Mouse (Mus musculus): ENCODE results near the gene Foxf1. TPM values are rescaled to one million over a fixed set of nuclear protein-coding genes. Genes with fewer than 3 reads are reported as not detected.

The Foxf1 gene
- polyA plus RNA-seq, 1 experiment from 2014 or later, result 0.80 TPM

- 8% methylated on average over 32 of the region's 32 CpGs for WGBS
- ATAC-seq (ENCODE audit: insufficient number of reproducible peaks, insufficient read depth, low FRiP score, low read depth), result no peak
- no peak overlapping the region for H3K4me3 ChIP-seq (ENCODE audit: control insufficient read depth in 1 of 2, insufficient read depth in 1 of 2, low read depth in 1 of 2, low read length in 2 of 2)
Observed at GRCm38 (mm10) chr8:121089631-121090380, 5.6 kb downstream of the Foxf1 start.

GRCm38 (mm10) chr8:121090716-121091115, 6.5 kb downstream of the Foxf1 start:
- Histone ChIP-seq H3K27ac (replicated peaks in 1 of 2; ENCODE audit: control insufficient read depth in 1 of 2, insufficient read depth in 1 of 2, low read depth in 2 of 2, low read length in 2 of 2) (no peak overlapping the region), H3K4me1 (ENCODE audit: control insufficient read depth in 2 of 2, insufficient read depth in 2 of 2, low read length in 2 of 2) (peaks cover 0 to 5% of the 10 kb centered on the region in 2 experiments; a peak in 1 of 4 replicates), H3K4me3 (ENCODE audit: control insufficient read depth in 1 of 2, insufficient read depth in 1 of 2, low read depth in 1 of 2, low read length in 2 of 2) (no peak overlapping the region), H3K9ac (ENCODE audit: low read length) (no peak overlapping the region), H3K4me2 (ENCODE audit: low read length) (no peak overlapping the region), H3K36me3 (ENCODE audit: control insufficient read depth, insufficient read depth, low read length) (no peaks in the 10 kb centered on the region), H3K27me3 (ENCODE audit: control insufficient read depth, insufficient read depth, low read length) (peaks cover 85% of the 10 kb centered on the region), H3K9me3 (ENCODE audit: control insufficient read depth, low read length) (no peaks in the 10 kb centered on the region)
- 0% methylated on average over 1 of the region's 1 CpGs for WGBS
- ATAC-seq (ENCODE audit: insufficient number of reproducible peaks, insufficient read depth, low FRiP score, low read depth), result no peak

More at GRCm38 (mm10) chr8:121089631-121090380, 5.6 kb downstream of the Foxf1 start:
- no peak overlapping the region; the same call in 1 of the 2 replicates for H3K9ac ChIP-seq (ENCODE audit: low read length)
- no peaks in the 10 kb centered on the region for H3K36me3 ChIP-seq (ENCODE audit: control insufficient read depth, insufficient read depth, low read length)
- H3K9me3 ChIP-seq (ENCODE audit: control insufficient read depth, low read length), result no peaks in the 10 kb centered on the region
- H3K4me2 ChIP-seq (ENCODE audit: low read length), result no peak overlapping the region
- H3K27ac ChIP-seq (replicated peaks in 1 of 2; ENCODE audit: control insufficient read depth in 1 of 2, insufficient read depth in 1 of 2, low read depth in 2 of 2, low read length in 2 of 2), result no peak overlapping the region
- H3K4me1 ChIP-seq (ENCODE audit: control insufficient read depth in 2 of 2, insufficient read depth in 2 of 2, low read length in 2 of 2), result peaks cover 0 to 7% of the 10 kb centered on the region in 2 experiments; a peak in 3 of 4 replicates
- H3K27me3 ChIP-seq (ENCODE audit: control insufficient read depth, insufficient read depth, low read length), result peaks cover 90% of the 10 kb centered on the region

- H3K27ac ChIP-seq (replicated peaks in 1 of 2; ENCODE audit: control insufficient read depth in 1 of 2, insufficient read depth in 1 of 2, low read depth in 2 of 2, low read length in 2 of 2), result no peak overlapping the region
- peak overlapping the region; percentile 28; the same call in 1 of the 2 replicates for H3K9ac ChIP-seq (ENCODE audit: low read length)
- no peak overlapping the region for H3K4me2 ChIP-seq (ENCODE audit: low read length)
- peaks cover 0 to 5% of the 10 kb centered on the region in 2 experiments; a peak in 1 of 4 replicates for H3K4me1 ChIP-seq (ENCODE audit: control insufficient read depth in 2 of 2, insufficient read depth in 2 of 2, low read length in 2 of 2)
- ATAC-seq (ENCODE audit: insufficient number of reproducible peaks, insufficient read depth, low FRiP score, low read depth), result no peak
- WGBS, result 23% methylated on average over 6 of the region's 6 CpGs
- peaks cover 75% of the 10 kb centered on the region for H3K27me3 ChIP-seq (ENCODE audit: control insufficient read depth, insufficient read depth, low read length)
- H3K36me3 ChIP-seq (ENCODE audit: control insufficient read depth, insufficient read depth, low read length), result peaks cover 3% of the 10 kb centered on the region
- H3K4me3 ChIP-seq (ENCODE audit: control insufficient read depth in 1 of 2, insufficient read depth in 1 of 2, low read depth in 1 of 2, low read length in 2 of 2), result no peak overlapping the region
- no peaks in the 10 kb centered on the region for H3K9me3 ChIP-seq (ENCODE audit: control insufficient read depth, low read length)
Observed at GRCm38 (mm10) chr8:121092141-121092540, 8.0 kb downstream of the Foxf1 start.

GRCm38 (mm10) chr8:121092627-121093026, 8.4 kb downstream of the Foxf1 start:
- Histone ChIP-seq H3K9ac (ENCODE audit: low read length) (peak overlapping the region; percentile 28; the same call in 1 of the 2 replicates), H3K4me1 (ENCODE audit: control insufficient read depth in 2 of 2, insufficient read depth in 2 of 2, low read length in 2 of 2) (peaks cover 0 to 5% of the 10 kb centered on the region in 2 experiments; a peak in 1 of 4 replicates), H3K27me3 (ENCODE audit: control insufficient read depth, insufficient read depth, low read length) (peaks cover 70% of the 10 kb centered on the region), H3K9me3 (ENCODE audit: control insufficient read depth, low read length) (no peaks in the 10 kb centered on the region), H3K4me3 (ENCODE audit: control insufficient read depth in 1 of 2, insufficient read depth in 1 of 2, low read depth in 1 of 2, low read length in 2 of 2) (no peak overlapping the region), H3K4me2 (ENCODE audit: low read length) (no peak overlapping the region), H3K36me3 (ENCODE audit: control insufficient read depth, insufficient read depth, low read length) (peaks cover 8% of the 10 kb centered on the region), H3K27ac (replicated peaks in 1 of 2; ENCODE audit: control insufficient read depth in 1 of 2, insufficient read depth in 1 of 2, low read depth in 2 of 2, low read length in 2 of 2) (no peak overlapping the region)
- ATAC-seq (ENCODE audit: insufficient number of reproducible peaks, insufficient read depth, low FRiP score, low read depth), result peak; percentile 27; the same call in 1 of the 2 replicates
- WGBS, result 0% methylated on average over 16 of the region's 16 CpGs

- WGBS, result 62% methylated on average over 6 of the region's 6 CpGs
- H3K4me2 ChIP-seq (ENCODE audit: low read length), result no peak overlapping the region
- no peak for ATAC-seq (ENCODE audit: insufficient number of reproducible peaks, insufficient read depth, low FRiP score, low read depth)
- H3K27ac ChIP-seq (replicated peaks in 1 of 2; ENCODE audit: control insufficient read depth in 1 of 2, insufficient read depth in 1 of 2, low read depth in 2 of 2, low read length in 2 of 2), result no peak overlapping the region
- no peak overlapping the region for H3K4me3 ChIP-seq (ENCODE audit: control insufficient read depth in 1 of 2, insufficient read depth in 1 of 2, low read depth in 1 of 2, low read length in 2 of 2)
- peaks cover 0 to 5% of the 10 kb centered on the region in 2 experiments; a peak in 1 of 4 replicates for H3K4me1 ChIP-seq (ENCODE audit: control insufficient read depth in 2 of 2, insufficient read depth in 2 of 2, low read length in 2 of 2)
- no peaks in the 10 kb centered on the region for H3K9me3 ChIP-seq (ENCODE audit: control insufficient read depth, low read length)
- no peak overlapping the region for H3K9ac ChIP-seq (ENCODE audit: low read length)
- peaks cover 17% of the 10 kb centered on the region for H3K36me3 ChIP-seq (ENCODE audit: control insufficient read depth, insufficient read depth, low read length)
- peaks cover 61% of the 10 kb centered on the region for H3K27me3 ChIP-seq (ENCODE audit: control insufficient read depth, insufficient read depth, low read length)
Observed at GRCm38 (mm10) chr8:121093496-121093895, 9.3 kb downstream of the Foxf1 start.

GRCm38 (mm10) chr8:121104049-121104818, 20.0 kb downstream of the Foxf1 start:
- Histone ChIP-seq H3K9ac (ENCODE audit: low read length) (no peak overlapping the region), H3K27me3 (ENCODE audit: control insufficient read depth, insufficient read depth, low read length) (peaks cover 5% of the 10 kb centered on the region; the same call in 1 of the 2 replicates), H3K9me3 (ENCODE audit: control insufficient read depth, low read length) (no peaks in the 10 kb centered on the region), H3K4me2 (ENCODE audit: low read length) (no peak overlapping the region), H3K27ac (replicated peaks in 1 of 2; ENCODE audit: control insufficient read depth in 1 of 2, insufficient read depth in 1 of 2, low read depth in 2 of 2, low read length in 2 of 2) (no peak overlapping the region), H3K4me1 (ENCODE audit: control insufficient read depth in 2 of 2, insufficient read depth in 2 of 2, low read length in 2 of 2) (peaks cover 3 to 23% of the 10 kb centered on the region in 2 experiments; a peak in 3 of 4 replicates), H3K4me3 (ENCODE audit: control insufficient read depth in 1 of 2, insufficient read depth in 1 of 2, low read depth in 1 of 2, low read length in 2 of 2) (no peak overlapping the region), H3K36me3 (ENCODE audit: control insufficient read depth, insufficient read depth, low read length) (peaks cover 61% of the 10 kb centered on the region)
- peak; percentile 41; the same call in 1 of the 2 replicates for ATAC-seq (ENCODE audit: insufficient number of reproducible peaks, insufficient read depth, low FRiP score, low read depth)
- 42% methylated on average over 17 of the region's 17 CpGs for WGBS

Data from heart, embryonic 14.5 days (tissue).